Mouse (Mus musculus) G1E (cell line): ENCODE results near the gene Chd4.

Experiments
- CTCF ChIP-seq: IDR thresholded peaks from 2 replicates; pipeline ENCODE4 v1.5.1; 2012; ENCODE audit warnings: low read depth, low read length, inconsistent platforms, mixed read lengths
- GATA1 ChIP-seq: IDR thresholded peaks from 2 replicates; pipeline ENCODE4 v1.6.1; 2012; ENCODE audit warnings: borderline replicate concordance, low read length, inconsistent platforms, mixed read lengths
- TAL1 ChIP-seq: conservative IDR thresholded peaks from 2 replicates; pipeline ENCODE4 v1.6.1; 2012; ENCODE audit warnings: low read depth, low read length, inconsistent platforms, mixed read lengths

- TF ChIP-seq CTCF (no peak), GATA1 (no peak), TAL1 (no peak)
Observed at GRCm38 (mm10) chr6:125096597-125097345, 990 bp downstream of the Chd4 start.
